Mouse (Mus musculus) lung, embryonic 15.5 days (tissue): Measurements from ENCODE around the gene Zfp664. TPM values are rescaled to one million over a fixed set of nuclear protein-coding genes. Genes with fewer than 3 reads are reported as not detected.

Experiments
- ATAC-seq: fragments of 200-750 bp; cut with Nextera tagmentation; 2 replicates; pipeline ENCODE4 v1.8.0; 2017; ENCODE audit warnings: moderate number of reproducible peaks, borderline replicate concordance; ENCODE audit not compliant: low FRiP score, low TSS enrichment; ENCODE audit errors: extremely low read depth
- H3K27ac ChIP-seq: fragments of 300-500 bp; sonication (generic); 2 replicates; pipeline ENCODE4 v1.5.1; 2015; ENCODE audit warnings: moderate library complexity, mild to moderate bottlenecking, inconsistent platforms
- H3K27me3 ChIP-seq: fragments of 300-500 bp; sonication (generic); 2 replicates; pipeline ENCODE4 v1.6.1; 2015; ENCODE audit warnings: inconsistent platforms
- H3K36me3 ChIP-seq: fragments of 300-500 bp; sonication (generic); 2 replicates; pipeline ENCODE4 v1.6.1; 2015; ENCODE audit warnings: inconsistent platforms
- H3K4me1 ChIP-seq: fragments of 300-500 bp; sonication (generic); 2 replicates; pipeline ENCODE4 v1.6.1; 2015; ENCODE audit warnings: inconsistent platforms
- H3K4me2 ChIP-seq: fragments of 300-500 bp; sonication (generic); 2 replicates; pipeline ENCODE4 v1.6.1; 2015; ENCODE audit warnings: inconsistent platforms, mild to moderate bottlenecking, moderate library complexity
- H3K4me3 ChIP-seq: fragments of 300-500 bp; sonication (generic); 2 replicates; pipeline ENCODE4 v1.5.1; 2015; ENCODE audit warnings: mild to moderate bottlenecking, inconsistent platforms
- H3K9ac ChIP-seq: fragments of 300-500 bp; sonication (generic); 2 replicates; pipeline ENCODE4 v1.6.1; 2015; ENCODE audit warnings: inconsistent platforms
- H3K9me3 ChIP-seq: fragments of 300-500 bp; sonication (generic); 2 replicates; pipeline ENCODE4 v1.6.1; 2016; ENCODE audit warnings: inconsistent platforms
- WGBS: fragments of 180-500 bp; shearing (Covaris S2); methylation state at CpG from one replicate; pipeline ENCODE4 v1.1.7; 2015; 5-methylcytosine and 5-hydroxymethylcytosine counted together
- polyA plus RNA-seq: library from polyadenylated mRNA; unstranded; fragments of >200 nt; fragmentation: Nextera tagmentation; extraction: Ambion mirVana; gene quantifications from 2 replicates; pipeline ENCODE4 v1.2.1, GENCODE M21; 2015

The Zfp664 gene
- polyA plus RNA-seq, 1 experiment from 2014 or later = 94.7 TPM

DNA sequence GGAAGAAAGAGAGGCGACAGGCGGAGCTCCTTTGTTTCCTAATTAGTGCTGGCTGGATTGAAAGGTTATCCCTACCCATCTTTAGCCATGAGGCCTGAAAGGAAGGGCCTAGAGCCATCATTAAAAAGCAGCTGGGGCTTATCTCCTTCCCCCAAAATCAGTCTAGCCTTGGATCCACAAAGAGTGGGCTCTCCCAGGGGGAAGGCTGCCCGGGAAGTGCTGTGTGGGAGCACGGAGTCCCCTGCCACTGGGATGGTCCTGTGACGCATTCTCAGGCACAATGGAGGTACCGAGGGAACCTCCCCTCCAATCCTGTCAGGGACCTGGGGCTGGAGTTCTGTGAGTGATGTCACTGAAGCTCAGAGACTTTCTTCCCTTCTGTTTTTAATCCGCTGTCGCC, 68.6 kb downstream of the Zfp664 start:
- Histone ChIP-seq H3K36me3 (no peaks in the 10 kb centered on the region), H3K9ac (no peak overlapping the region), H3K4me3 (no peak overlapping the region), H3K9me3 (no peaks in the 10 kb centered on the region), H3K27me3 (no peaks in the 10 kb centered on the region), H3K4me2 (no peak overlapping the region), H3K27ac (no peak overlapping the region), H3K4me1 (no peaks in the 10 kb centered on the region)
- no peak for ATAC-seq
- WGBS = 57% methylated on average over 8 of the region's 8 CpGs

DNA sequence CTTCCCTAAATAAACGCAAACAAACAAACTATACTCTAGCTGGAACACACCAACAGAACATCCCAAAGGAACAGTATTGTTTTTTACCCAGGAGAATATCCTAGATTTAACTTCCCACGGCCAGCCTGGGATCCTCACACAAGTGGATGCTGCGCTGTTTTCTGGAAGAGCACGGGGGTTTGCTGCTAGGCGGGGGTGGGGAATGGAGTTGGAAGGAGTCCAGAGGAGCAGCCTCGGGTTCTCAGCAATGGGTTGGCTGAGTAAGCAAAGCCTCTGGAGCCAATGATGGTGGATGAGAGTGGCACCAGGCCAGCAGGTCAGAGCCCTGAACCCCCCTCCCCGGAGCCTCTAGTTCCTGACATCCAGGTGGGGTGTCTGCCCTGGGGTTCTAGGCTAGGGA, 72.1 kb downstream of the Zfp664 start:
- Histone ChIP-seq H3K4me2 (no peak overlapping the region), H3K4me3 (no peak overlapping the region), H3K27me3 (no peaks in the 10 kb centered on the region), H3K9me3 (no peaks in the 10 kb centered on the region), H3K4me1 (no peaks in the 10 kb centered on the region), H3K27ac (no peak overlapping the region), H3K36me3 (no peaks in the 10 kb centered on the region), H3K9ac (no peak overlapping the region)
- 46% methylated on average over 7 of the region's 7 CpGs for WGBS
- ATAC-seq = no peak

DNA sequence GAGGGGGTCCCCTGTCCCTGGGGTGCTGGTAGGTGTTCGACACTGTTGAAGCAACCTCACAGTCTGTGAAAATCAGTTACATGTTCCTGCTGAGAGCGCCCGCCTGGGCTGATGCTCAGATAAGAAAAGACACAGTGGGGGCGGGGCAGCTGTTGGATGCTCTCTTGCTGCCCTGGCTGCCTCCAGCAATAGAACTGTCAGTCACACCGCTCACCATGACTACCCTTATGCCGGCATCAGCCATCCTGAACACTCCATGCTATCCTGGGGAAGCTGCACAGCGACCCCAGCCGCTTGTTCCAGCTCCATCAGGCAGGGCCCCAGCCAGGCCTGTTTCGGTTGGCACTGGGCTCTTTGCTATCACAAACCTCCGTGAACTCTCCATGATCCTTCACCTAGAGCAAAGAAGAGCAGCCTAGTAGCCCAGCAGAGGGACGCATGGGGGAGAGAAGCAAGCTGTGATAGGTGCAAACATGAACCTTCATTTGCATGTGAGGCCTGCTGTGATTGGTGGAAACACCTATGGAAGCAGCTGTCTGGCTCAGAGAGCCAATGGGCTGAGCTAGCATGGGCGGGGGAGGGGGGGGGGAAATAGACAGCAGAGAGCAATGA, 80.8 kb downstream of the Zfp664 start:
- H3K4me3 ChIP-seq = no peak overlapping the region
- H3K9me3 ChIP-seq = no peaks in the 10 kb centered on the region
- H3K36me3 ChIP-seq = no peaks in the 10 kb centered on the region
- no peak overlapping the region for H3K4me2 ChIP-seq
- ATAC-seq = peak; percentile 42; the same call in 1 of the 2 replicates
- H3K27me3 ChIP-seq = no peaks in the 10 kb centered on the region
- no peak overlapping the region for H3K27ac ChIP-seq
- WGBS = 86% methylated on average over 12 of the region's 12 CpGs
- H3K9ac ChIP-seq = no peak overlapping the region
- H3K4me1 ChIP-seq = 0 out of 2 replicates have a peak, but pooled peaks cover 7% of the 10 kb centered on the region

DNA sequence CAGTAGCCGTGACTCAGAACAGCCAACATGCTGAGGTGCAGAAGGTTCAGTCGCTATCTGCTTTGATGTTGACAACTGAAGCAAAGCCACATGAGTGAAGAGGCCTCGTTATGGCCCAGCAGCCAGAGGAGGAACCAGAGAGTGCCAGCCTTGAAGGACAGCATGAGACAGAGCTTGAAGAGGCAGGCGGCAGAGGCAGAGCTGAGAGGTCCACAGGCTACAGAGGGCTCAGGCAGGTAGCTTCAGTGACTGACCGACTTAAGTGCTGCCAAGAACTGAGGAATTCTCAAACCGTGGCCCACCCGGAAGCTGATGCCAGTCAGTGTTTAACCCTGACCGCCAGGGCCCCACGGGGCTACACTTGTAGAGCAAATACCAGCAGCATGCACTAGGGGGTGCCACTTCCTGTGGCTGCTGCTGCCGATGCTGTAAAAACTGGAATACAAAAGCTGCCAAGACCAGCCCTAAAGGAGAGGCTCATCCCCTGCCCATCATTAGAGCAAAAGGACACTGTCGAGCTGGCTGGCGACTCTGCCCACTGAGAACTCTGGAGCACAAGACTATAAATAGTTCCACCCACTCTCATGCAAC, 81.4 kb downstream of the Zfp664 start:
- Histone ChIP-seq H3K4me1 (0 out of 2 replicates have a peak, but pooled peaks cover 7% of the 10 kb centered on the region), H3K36me3 (no peaks in the 10 kb centered on the region), H3K9ac (no peak overlapping the region), H3K4me2 (no peak overlapping the region), H3K27me3 (no peaks in the 10 kb centered on the region), H3K9me3 (no peaks in the 10 kb centered on the region), H3K4me3 (no peak overlapping the region), H3K27ac (no peak overlapping the region)
- WGBS = 42% methylated on average over 12 of the region's 12 CpGs
- ATAC-seq = 0 out of 2 replicates have a peak, but pooled peaks have one; percentile 55

DNA sequence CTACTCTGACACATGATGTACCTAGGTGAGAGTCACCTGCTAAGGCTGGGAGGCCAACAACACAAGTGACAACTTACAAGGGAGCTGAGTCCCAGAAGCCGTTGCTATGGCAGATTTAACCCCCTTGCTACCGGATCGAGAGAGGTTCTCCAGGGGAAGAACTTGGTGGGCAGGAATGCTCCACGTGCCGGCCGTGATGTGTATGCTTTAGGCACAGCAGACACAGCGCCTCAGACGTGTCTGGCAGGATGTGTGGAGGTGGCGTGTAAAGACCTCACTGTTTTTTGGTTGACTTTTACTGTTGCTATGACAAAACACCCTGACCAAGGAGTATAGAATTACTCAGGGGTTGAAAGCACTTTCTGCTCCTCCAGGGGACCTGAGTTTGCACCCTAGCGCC, 81.9 kb downstream of the Zfp664 start:
- Histone ChIP-seq H3K9me3 (no peaks in the 10 kb centered on the region), H3K4me3 (no peak overlapping the region), H3K36me3 (no peaks in the 10 kb centered on the region), H3K9ac (no peak overlapping the region), H3K27ac (no peak overlapping the region), H3K27me3 (no peaks in the 10 kb centered on the region), H3K4me1 (0 out of 2 replicates have a peak, but pooled peaks cover 7% of the 10 kb centered on the region), H3K4me2 (no peak overlapping the region)
- WGBS = 55% methylated on average over 10 of the region's 10 CpGs
- ATAC-seq = no peak

DNA sequence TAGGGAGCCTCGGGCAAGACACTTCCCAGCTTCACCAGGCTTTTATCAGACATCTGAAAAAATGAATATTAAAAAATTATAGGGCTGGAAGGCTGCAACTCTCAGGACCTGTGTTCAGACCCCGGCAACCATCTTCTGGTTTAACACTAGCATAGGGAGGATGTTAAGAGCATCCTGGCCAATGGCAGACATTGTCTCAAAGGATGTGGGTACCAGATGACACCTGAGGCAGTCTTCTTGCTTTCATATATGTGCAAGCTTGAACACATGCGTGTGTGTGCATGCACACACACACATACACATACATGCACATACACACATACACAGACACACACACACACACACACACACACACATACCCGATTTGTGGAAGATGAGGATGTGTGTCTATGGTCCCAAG, 82.6 kb downstream of the Zfp664 start:
- Histone ChIP-seq H3K9ac (no peak overlapping the region), H3K36me3 (no peaks in the 10 kb centered on the region), H3K4me3 (no peak overlapping the region), H3K4me2 (no peak overlapping the region), H3K27ac (no peak overlapping the region), H3K9me3 (no peaks in the 10 kb centered on the region), H3K27me3 (no peaks in the 10 kb centered on the region), H3K4me1 (0 out of 2 replicates have a peak, but pooled peaks cover 7% of the 10 kb centered on the region)
- no peak for ATAC-seq
- WGBS = 77% methylated on average over 4 of the region's 4 CpGs

DNA sequence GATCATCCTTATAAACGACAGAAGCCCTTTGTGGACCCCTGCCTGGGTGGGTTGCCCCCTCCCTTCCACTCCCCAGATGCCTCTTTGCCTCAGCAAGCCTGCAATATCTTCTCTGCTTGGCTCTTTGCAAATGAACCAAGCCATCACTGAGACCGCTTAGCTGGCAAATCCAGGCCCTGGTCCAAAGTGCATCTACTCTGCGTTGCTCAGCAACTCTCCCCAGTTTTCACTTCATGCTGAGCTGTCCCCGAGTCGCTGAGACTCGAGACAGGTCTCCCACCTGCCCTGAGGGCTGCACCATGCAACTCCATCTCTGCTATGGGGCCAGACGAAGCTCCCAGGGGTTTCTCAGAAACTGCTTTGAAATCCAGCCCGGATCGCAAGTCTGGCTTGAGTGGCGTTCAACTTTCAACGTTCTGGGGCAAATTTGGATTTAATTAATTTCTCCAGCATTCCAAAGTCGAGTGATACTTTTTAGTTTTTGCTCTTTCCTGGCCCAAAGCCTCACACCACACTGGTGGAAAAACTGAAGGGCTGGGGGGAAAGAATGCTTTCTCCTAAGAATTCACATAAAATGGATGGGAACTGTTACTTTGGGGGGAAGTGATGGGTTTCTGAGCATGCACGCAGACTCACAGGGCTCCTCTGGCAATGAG, 88.3 kb downstream of the Zfp664 start:
- peaks cover 6% of the 10 kb centered on the region for H3K4me1 ChIP-seq
- no peak for ATAC-seq
- 57% methylated on average over 13 of the region's 13 CpGs for WGBS
- no peaks in the 10 kb centered on the region for H3K9me3 ChIP-seq
- H3K9ac ChIP-seq = no peak overlapping the region
- H3K27me3 ChIP-seq = no peaks in the 10 kb centered on the region
- H3K27ac ChIP-seq = no peak overlapping the region
- no peak overlapping the region for H3K4me3 ChIP-seq
- no peaks in the 10 kb centered on the region for H3K36me3 ChIP-seq
- no peak overlapping the region for H3K4me2 ChIP-seq

DNA sequence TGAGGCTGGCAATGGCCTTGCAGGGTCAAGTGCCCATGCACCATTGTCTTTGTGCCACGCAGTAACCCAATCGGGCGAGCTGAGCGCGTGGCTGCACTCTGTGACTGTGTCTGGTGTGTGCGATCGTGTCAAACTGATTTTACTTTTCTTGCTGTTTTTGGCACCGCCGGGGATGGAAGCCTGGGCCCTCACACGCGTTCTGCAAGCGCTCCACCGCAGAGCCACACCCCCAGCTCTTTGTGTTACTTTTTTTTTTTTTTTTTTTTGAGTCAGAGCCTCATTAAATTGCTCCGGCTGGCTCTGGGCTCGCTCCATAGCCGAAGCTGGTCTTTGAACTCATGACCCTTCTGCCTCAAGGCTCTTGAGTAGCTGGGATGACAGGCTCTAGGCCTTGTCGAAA, 88.8 kb downstream of the Zfp664 start:
- H3K27me3 ChIP-seq = no peaks in the 10 kb centered on the region
- H3K4me2 ChIP-seq = no peak overlapping the region
- H3K4me3 ChIP-seq = no peak overlapping the region
- peaks cover 6% of the 10 kb centered on the region for H3K4me1 ChIP-seq
- 77% methylated on average over 17 of the region's 17 CpGs for WGBS
- H3K36me3 ChIP-seq = no peaks in the 10 kb centered on the region
- no peaks in the 10 kb centered on the region for H3K9me3 ChIP-seq
- no peak overlapping the region for H3K27ac ChIP-seq
- no peak for ATAC-seq
- no peak overlapping the region for H3K9ac ChIP-seq

Other genes starting within 250 kb of the Zfp664 start
- 38.6 and 45.1 TPM in 2 replicates for gene Atp6v0a2, start 234.1 kb upstream of the Zfp664 start, polyA plus RNA-seq
- gene Dnah10, start 137.6 kb upstream of the Zfp664 start, polyA plus RNA-seq = 0.26 and 0.41 TPM in 2 replicates
- 9.5 and 10.4 TPM in 2 replicates for gene Ccdc92, start 267 bp upstream of the Zfp664 start, polyA plus RNA-seq
- gene Rflna, start 140.5 kb downstream of the Zfp664 start, polyA plus RNA-seq = 6.4 and 7.7 TPM in 2 replicates